Mouse (Mus musculus): Measurements from ENCODE around the gene Tube1.
"Not testable (repeated sequence)": the region's sequence is repeated elsewhere in the genome, so short reads cannot be mapped to it uniquely, and the experiment has no call there.

Tube1 gene

GRCm38 (mm10) chr10:39170181-39170580 is 36.4 kb downstream of the Tube1 start:
- peak; percentile 80 for DNase-seq

DNA sequence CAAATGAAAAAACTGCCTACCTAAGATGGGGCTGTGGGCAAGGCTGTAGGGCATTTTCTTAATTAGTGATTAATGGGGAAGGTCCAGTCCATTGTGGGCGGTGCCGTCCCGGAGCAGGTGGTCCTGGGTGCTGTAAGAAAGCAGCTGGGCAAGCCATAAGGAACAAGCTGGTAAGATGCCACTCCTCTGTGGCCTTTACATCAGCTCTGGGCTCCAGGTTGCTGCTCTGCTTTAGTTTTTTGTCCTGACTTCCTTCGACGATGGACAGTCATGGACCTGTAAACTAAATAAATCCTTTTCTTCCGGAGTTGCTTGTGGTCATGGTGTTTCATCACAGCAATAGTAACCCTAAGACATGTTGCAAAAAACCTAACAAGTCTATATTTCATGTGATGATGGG is 36.9 kb downstream of the Tube1 start:
- DNase-seq, result no peak

GRCm38 (mm10) chr10:39171134-39171533 is 37.4 kb downstream of the Tube1 start:
- peak; percentile 96 for DNase-seq

DNA sequence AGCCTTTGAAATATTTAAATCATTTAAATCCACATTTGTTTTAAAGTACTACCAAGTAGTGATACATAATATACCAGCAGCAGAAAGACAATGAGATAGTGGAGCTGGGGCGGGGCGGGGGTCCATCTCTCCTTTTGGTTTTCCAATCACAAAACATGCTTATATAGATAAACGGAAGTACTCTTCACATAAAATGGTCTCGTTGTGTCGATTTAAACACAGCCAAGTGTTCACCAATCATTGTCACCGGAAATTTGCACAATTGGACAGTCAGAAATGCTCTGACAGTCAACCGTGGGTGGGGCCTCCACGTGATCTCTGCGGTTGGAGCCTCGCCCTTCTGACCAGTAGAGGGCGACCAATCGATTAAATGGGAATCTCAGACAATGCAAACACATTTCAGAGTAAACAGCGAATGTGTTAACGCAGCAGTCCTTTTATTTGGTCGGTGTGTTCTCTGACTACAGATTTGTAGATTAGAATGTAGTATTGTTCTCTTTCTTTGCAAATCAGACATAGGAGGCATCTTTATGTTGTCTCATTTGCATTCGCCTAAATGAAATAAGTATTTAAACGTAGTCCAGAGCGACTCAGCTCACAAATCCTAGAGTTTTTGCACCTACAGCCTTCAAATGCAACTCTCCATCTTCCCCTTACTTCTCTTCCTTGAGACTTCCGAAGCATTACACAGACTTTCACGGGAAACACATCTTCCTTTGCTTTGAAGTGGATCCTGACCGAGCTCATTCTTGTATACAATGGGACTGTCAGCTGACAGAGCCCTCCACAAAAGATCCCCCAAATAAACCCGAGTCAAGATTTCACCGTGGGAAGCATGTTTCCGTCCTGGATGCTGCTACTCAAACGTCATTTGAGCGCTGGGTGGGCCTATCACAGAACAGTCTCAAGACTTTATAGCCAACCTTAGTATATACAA is 38.1 kb downstream of the Tube1 start:
- DNase-seq, result peak; percentile 96

DNA sequence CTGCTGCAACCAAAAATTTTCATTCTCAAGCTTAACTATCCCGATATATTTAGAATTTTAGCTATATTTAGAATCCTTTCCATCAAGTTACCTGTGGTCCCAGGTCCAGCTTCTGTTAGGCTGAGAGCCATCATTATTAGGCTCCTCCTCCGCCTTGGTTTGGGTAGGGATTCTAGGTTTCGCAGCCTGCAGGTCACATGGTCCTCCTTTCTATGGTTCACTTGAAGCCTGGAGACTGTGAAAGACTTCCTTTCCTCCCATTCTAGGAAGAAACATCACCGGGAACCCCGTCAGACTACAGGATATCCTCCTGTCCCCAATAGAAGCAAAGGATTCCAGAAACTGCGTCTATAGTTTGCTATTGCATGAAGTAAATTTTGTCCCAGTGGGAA is 38.8 kb downstream of the Tube1 start:
- no peak for DNase-seq

- peak; percentile 68 for DNase-seq
These were observed 39.3 kb downstream of the Tube1 start for GRCm38 (mm10) chr10:39173077-39173476.

DNA sequence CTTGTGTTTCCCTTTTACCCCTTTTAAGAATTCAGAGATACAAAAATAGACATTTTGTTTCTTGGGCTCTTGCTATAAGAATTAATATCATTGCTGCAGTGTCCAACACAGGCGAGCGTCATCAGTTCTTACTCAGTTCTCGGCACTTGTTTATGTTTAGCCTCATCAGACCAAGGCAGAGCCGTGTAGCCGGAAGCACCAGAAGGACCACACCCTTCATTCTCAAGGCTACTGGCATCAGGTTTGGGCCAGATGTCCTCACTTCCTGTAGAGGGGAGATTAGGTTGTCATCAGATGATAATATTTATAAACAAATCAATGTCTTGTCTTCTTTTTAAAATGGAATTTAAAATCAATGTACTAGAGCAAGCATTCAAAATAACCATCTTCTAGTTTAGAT is 43.2 kb downstream of the Tube1 start:
- peak; percentile 56 for DNase-seq

DNA sequence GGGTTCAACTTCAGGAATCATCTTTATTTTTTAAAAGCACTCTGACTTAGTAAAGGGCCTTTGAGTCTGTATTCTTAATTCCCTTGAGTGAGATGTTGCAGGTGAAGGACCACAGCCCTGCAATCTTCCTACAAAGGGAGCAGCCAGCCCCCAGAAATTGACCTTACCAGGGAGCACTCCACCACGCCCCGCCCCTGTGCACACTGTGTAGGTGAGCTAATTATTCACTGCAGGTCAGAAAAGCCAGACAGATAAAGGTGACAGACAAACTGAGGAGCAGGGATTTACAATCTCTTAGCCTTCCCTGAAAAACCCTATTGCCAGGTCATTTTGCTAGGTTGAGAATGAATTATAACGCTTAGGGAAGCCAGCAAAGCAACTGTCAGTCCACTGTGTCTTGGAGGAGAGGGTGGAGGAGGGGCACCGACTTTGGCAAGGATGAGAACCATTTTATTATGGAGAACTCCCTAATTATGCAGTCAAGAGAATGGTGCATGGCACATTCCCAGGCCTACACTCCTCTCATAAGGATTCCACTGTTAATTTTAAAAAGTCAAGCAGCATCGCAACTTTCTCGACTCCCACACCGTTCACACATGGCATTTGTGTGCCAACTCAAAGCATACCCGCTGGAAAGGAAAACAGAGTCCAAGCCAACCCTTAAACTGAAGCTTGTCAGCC is 51.2 kb downstream of the Tube1 start:
- DNase-seq, result no peak

GRCm38 (mm10) chr10:39185545-39185906 is 51.8 kb downstream of the Tube1 start:
- no peak for DNase-seq

DNA sequence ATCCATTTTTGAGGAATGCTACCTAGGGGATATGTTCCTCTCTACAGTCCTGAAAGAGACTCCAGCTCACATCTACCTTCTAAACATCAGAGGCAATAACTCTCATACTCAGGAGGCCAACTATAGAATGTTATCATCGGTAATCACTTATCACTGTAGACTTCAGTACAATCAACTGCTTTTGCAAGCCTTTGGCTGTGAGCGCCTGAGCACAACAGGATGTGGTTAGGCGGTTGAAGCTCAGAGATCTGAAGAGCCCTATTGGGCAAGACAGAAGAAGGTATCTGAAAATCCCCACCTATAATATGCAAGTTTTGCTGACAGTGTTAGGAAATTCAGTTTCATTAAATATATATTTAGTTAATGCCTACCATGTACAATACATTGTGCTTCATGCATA is 58.9 kb downstream of the Tube1 start:
- peak; percentile 29 for DNase-seq

- DNase-seq, result not testable (repeated sequence)
These were observed 64.4 kb downstream of the Tube1 start for GRCm38 (mm10) chr10:39198216-39198615.

Data from lung, postnatal 36 days (tissue).